Mouse (Mus musculus) hindlimb bud, embryonic 11.5 days (tissue): ENCODE measurements around the gene Frmd4b.
"Not testable (repeated sequence)": the region's sequence is repeated elsewhere in the genome, so short reads cannot be mapped to it uniquely, and the experiment has no call there.

Experiments
- DNase-seq: peaks from one replicate; pipeline ENCODE4 v3.0.0-alpha.2; 2012; ENCODE audit warnings: low read depth, low spot score; ENCODE audit errors: extremely low spot score

Frmd4b gene

GRCm38 (mm10) chr6:97419771-97420446 is 197.4 kb downstream of the Frmd4b start:
- DNase-seq = peak; percentile 72

GRCm38 (mm10) chr6:97416972-97417554 is 200.3 kb downstream of the Frmd4b start:
- DNase-seq = no peak

- DNase-seq = not testable (repeated sequence)
Measured at GRCm38 (mm10) chr6:97415578-97415977, 201.8 kb downstream of the Frmd4b start.

- DNase-seq = no peak
Measured at GRCm38 (mm10) chr6:97413453-97413852, 203.9 kb downstream of the Frmd4b start.

GRCm38 (mm10) chr6:97412403-97412802 is 204.9 kb downstream of the Frmd4b start:
- no peak for DNase-seq

- no peak for DNase-seq
Measured at GRCm38 (mm10) chr6:97411327-97411726, 206.0 kb downstream of the Frmd4b start.

- DNase-seq = no peak
Measured at GRCm38 (mm10) chr6:97409467-97410239, 207.7 kb downstream of the Frmd4b start.

- no peak for DNase-seq
Measured at GRCm38 (mm10) chr6:97407914-97408313, 209.4 kb downstream of the Frmd4b start.

GRCm38 (mm10) chr6:97407425-97407824 is 209.9 kb downstream of the Frmd4b start:
- no peak for DNase-seq

GRCm38 (mm10) chr6:97405311-97405710 is 212.0 kb downstream of the Frmd4b start:
- no peak for DNase-seq

GRCm38 (mm10) chr6:97402822-97403472 is 214.4 kb downstream of the Frmd4b start:
- DNase-seq = no peak

GRCm38 (mm10) chr6:97400446-97400845 is 216.9 kb downstream of the Frmd4b start:
- no peak for DNase-seq

GRCm38 (mm10) chr6:97397935-97398334 is 219.4 kb downstream of the Frmd4b start:
- DNase-seq = no peak

GRCm38 (mm10) chr6:97396957-97397354 is 220.4 kb downstream of the Frmd4b start:
- no peak for DNase-seq

GRCm38 (mm10) chr6:97396351-97396956 is 220.9 kb downstream of the Frmd4b start:
- DNase-seq = no peak

- no peak for DNase-seq
Measured at GRCm38 (mm10) chr6:97395477-97396350, 221.6 kb downstream of the Frmd4b start.

GRCm38 (mm10) chr6:97394473-97395075 is 222.8 kb downstream of the Frmd4b start:
- DNase-seq = no peak

- no peak for DNase-seq
Measured at GRCm38 (mm10) chr6:97392912-97393311, 224.4 kb downstream of the Frmd4b start.

- DNase-seq = no peak
Measured at GRCm38 (mm10) chr6:97387388-97387787, 230.0 kb downstream of the Frmd4b start.

GRCm38 (mm10) chr6:97384918-97385317 is 232.4 kb downstream of the Frmd4b start:
- DNase-seq = no peak
